Mouse (Mus musculus) forebrain, embryonic 12.5 days (tissue): ENCODE data around the gene Tll1. TPM values are rescaled to one million over a fixed set of nuclear protein-coding genes. Genes with fewer than 3 reads are reported as not detected.
A peak's percentile ranks its signal among the peaks of the same experiment; 100 is the strongest.
"Not testable (repeated sequence)": the region's sequence is repeated elsewhere in the genome, so short reads cannot be mapped to it uniquely, and the experiment has no call there.

ENCODE experiments used
- ATAC-seq: fragments of 200-750 bp; cut with Nextera tagmentation; 2 replicates; pipeline ENCODE4 v1.8.0; 2017; ENCODE audit warnings: moderate TSS enrichment; ENCODE audit not compliant: low FRiP score
- H3K27ac ChIP-seq: fragments of 300-500 bp; sonication (generic); 2 replicates; pipeline ENCODE4 v1.5.1; 2016; ENCODE audit warnings: mild to moderate bottlenecking
- H3K27me3 ChIP-seq: fragments of 300-500 bp; sonication (generic); 2 replicates; pipeline ENCODE4 v1.6.1; 2016; ENCODE audit warnings: mild to moderate bottlenecking
- H3K36me3 ChIP-seq: fragments of 300-500 bp; sonication (generic); replicated peaks from 2 replicates; pipeline ENCODE4 v1.6.1; 2016; ENCODE audit warnings: mild to moderate bottlenecking
- H3K4me1 ChIP-seq: fragments of 300-500 bp; sonication (generic); 2 replicates; pipeline ENCODE4 v1.6.1; 2016
- H3K4me2 ChIP-seq: fragments of 300-500 bp; sonication (generic); 2 replicates; pipeline ENCODE4 v1.6.1; 2016; ENCODE audit warnings: mild to moderate bottlenecking, moderate library complexity
- H3K4me3 ChIP-seq: fragments of 300-500 bp; sonication (generic); replicated peaks from 2 replicates; pipeline ENCODE4 v1.5.1; 2016; ENCODE audit warnings: mild to moderate bottlenecking
- H3K9ac ChIP-seq: fragments of 300-500 bp; sonication (generic); 2 replicates; pipeline ENCODE4 v1.6.1; 2016; ENCODE audit warnings: mild to moderate bottlenecking
- H3K9me3 ChIP-seq: fragments of 300-500 bp; sonication (generic); 2 replicates; pipeline ENCODE4 v1.6.1; 2016
- WGBS: fragments of 180-500 bp; shearing (Covaris S2); methylation state at CpG from one replicate; pipeline ENCODE4 v1.1.7; 2016; 5-methylcytosine and 5-hydroxymethylcytosine counted together
- polyA plus RNA-seq: library from polyadenylated mRNA; unstranded; fragments of >200 nt; fragmentation: Nextera tagmentation; extraction: Ambion mirVana; gene quantifications from 2 replicates; pipeline ENCODE4 v1.2.1, GENCODE M21; 2016

The Tll1 gene
- polyA plus RNA-seq, 1 experiment from 2014 or later, result 1.4 TPM

DNA sequence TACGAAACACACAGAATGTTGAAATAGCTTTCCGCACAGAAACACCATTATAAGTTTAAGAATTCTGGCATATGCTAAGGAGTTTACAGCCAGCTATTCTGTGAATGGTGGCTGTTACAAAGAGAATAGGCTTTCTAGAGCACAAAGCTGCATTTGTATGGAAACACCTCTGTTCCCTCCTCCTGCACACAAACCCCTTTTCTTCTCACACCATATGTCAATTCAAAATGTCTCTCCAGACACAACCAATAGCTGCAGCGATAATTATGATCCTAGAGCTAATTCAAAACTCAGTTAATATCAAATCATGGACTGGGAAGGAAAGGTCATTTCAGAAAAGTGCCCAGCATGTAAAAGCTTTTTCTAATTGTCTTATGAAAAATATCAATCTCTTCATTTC, 157.5 kb downstream of the Tll1 start:
- no peak overlapping the region for H3K9ac ChIP-seq
- H3K4me3 ChIP-seq, result no peak overlapping the region
- no peak overlapping the region for H3K4me2 ChIP-seq
- no peaks in the 10 kb centered on the region for H3K9me3 ChIP-seq
- H3K27ac ChIP-seq, result no peak overlapping the region
- WGBS, result 34% methylated on average over 3 of the region's 3 CpGs
- no peaks in the 10 kb centered on the region for H3K36me3 ChIP-seq
- no peak; the same call in 1 of the 2 replicates for ATAC-seq
- H3K4me1 ChIP-seq, result peaks cover 4% of the 10 kb centered on the region; the same call in 1 of the 2 replicates
- H3K27me3 ChIP-seq, result no peaks in the 10 kb centered on the region

DNA sequence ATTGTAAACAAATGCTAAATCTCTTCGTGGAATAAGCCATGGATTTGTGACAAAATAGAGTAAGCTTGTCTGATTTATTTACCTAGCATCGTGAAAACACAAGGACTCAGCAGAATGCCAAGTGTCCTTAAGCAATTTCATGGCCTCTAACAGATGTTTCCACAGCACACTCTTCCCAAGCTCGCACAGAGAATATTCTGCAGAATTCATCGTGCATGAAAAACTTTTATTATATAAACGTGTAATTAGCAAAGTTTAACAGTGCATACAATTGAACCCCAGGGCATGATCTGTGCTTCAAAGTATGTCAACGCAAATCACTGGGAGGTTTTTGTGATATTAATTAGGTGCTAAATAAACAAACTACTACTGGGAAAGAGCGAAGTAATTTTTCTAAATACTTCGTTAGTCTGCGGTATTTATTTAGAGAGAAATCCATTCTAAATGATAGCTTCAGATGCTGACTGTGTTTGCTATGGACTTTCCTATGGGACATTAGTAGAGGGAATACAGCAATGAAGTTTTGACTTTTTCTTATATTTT, 158.0 kb downstream of the Tll1 start:
- no peak overlapping the region for H3K27ac ChIP-seq
- H3K4me3 ChIP-seq, result no peak overlapping the region
- ATAC-seq, result no peak
- no peaks in the 10 kb centered on the region for H3K9me3 ChIP-seq
- 40% methylated on average over 9 of the region's 9 CpGs for WGBS
- no peaks in the 10 kb centered on the region for H3K27me3 ChIP-seq
- H3K9ac ChIP-seq, result no peak overlapping the region
- no peaks in the 10 kb centered on the region for H3K36me3 ChIP-seq
- H3K4me2 ChIP-seq, result no peak overlapping the region
- peaks cover 4% of the 10 kb centered on the region; the same call in 1 of the 2 replicates for H3K4me1 ChIP-seq

DNA sequence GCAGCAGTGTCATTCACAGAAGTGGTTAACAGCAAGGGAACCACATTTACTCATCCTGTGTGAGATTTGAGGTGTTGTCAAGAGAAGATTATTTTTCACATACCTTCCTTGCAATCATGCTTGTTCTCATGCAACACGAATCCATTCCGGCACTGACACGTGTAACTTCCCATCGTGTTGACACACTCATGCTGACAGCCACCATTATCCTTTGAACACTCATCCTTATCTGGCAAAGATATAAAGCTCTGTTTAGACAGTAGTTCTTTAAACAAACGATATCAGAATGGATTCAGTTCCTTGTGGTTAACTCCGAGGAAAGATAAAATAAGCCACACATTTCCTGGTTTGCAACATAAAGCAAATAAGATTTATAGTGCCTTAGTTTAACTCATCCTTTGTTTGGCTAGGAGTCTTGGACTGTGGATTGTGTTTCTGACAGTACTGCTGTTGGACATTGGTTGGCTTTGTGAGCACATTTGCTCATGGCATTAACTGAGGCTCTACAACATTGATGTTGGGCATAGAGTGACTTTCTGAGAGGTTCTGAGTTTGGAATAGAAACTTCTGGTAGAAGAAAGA, 164.7 kb downstream of the Tll1 start:
- no peak for ATAC-seq
- H3K4me2 ChIP-seq, result no peak overlapping the region
- H3K9ac ChIP-seq, result no peak overlapping the region
- no peak overlapping the region for H3K4me3 ChIP-seq
- no peaks in the 10 kb centered on the region for H3K4me1 ChIP-seq
- 86% methylated on average over 6 of the region's 6 CpGs for WGBS
- no peak overlapping the region for H3K27ac ChIP-seq
- H3K36me3 ChIP-seq, result no peaks in the 10 kb centered on the region
- no peaks in the 10 kb centered on the region for H3K27me3 ChIP-seq
- no peaks in the 10 kb centered on the region for H3K9me3 ChIP-seq

DNA sequence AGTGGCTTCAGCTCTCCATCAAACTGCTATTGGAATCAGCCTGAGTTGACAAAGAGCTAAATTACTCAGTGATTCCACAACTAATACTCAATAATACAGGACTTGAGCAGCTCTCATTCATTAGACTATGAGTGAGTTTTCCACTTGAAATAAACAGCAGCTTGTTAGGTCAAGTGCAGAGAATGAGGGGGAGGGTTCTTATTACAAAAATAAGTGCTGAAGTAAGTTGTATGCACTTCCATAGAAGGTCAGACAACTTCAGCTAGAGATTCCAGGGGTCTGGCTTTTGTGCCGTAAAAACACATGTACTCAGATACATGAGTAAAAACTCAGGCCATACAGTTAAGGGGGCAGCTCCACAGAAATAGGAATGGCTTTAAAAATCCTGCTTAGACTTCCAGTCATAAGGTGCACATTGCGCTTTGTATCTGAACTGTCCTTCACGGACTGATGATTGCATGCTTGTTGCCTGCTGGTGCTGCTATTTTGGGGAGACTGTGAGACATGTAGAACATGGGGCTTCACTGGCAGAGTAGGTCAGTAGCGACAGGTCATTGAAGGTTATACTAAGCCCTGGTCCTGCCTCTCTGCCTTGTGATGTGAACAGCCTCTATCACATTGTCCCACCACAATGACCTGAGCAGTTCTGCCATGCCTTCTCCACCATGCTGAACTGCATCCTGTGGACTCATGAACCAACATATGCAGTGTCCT, 175.2 kb downstream of the Tll1 start:
- Histone ChIP-seq H3K9ac (no peak overlapping the region), H3K4me3 (no peak overlapping the region), H3K36me3 (no peaks in the 10 kb centered on the region), H3K4me2 (no peak overlapping the region), H3K4me1 (no peaks in the 10 kb centered on the region), H3K27me3 (no peaks in the 10 kb centered on the region), H3K27ac (no peak overlapping the region), H3K9me3 (no peaks in the 10 kb centered on the region)
- WGBS, result 92% methylated on average over 4 of the region's 4 CpGs
- no peak for ATAC-seq

DNA sequence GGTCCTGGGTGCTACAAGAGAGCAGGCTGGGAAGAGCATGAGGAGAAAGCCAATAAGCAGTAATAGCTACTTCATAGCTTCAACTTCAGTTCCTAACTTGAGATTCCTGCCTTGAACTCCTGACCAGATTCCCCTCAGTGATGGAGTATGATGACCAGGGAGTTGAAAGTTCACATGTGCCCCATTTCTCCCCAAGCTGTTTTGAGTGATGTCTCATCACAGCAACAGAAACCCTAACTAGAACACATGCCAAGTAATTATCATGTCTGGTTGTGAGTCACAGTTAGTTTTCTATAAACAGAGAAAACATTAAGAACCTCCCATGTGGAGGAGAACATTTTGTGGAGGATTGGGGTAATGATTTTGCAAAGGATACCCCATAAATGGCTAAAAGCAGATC, 176.0 kb downstream of the Tll1 start:
- H3K27me3 ChIP-seq, result no peaks in the 10 kb centered on the region
- H3K36me3 ChIP-seq, result no peaks in the 10 kb centered on the region
- H3K27ac ChIP-seq, result no peak overlapping the region
- H3K4me3 ChIP-seq, result no peak overlapping the region
- H3K9me3 ChIP-seq, result no peaks in the 10 kb centered on the region
- no peak for ATAC-seq
- H3K9ac ChIP-seq, result no peak overlapping the region
- no peaks in the 10 kb centered on the region for H3K4me1 ChIP-seq
- H3K4me2 ChIP-seq, result no peak overlapping the region

DNA sequence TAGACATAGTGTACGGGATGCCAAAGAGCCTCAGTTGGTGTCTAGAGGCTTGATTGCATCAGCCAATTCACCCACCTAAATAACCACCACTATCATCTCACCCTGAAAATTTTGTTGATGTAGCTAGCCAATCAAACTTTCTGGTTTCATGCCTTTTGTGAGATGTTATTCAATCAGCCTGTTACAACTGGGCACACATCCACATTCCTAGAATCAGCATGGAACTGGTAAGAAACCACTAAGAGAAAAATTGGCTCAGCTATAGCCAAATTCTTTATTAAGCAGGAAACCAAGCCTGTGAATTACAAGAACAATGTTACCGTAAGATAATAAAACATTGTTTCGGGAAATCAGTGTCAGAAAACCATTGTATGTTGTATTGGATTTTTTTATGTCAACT, 176.5 kb downstream of the Tll1 start:
- ATAC-seq, result no peak
- 84% methylated on average over 3 of the region's 3 CpGs for WGBS
- Histone ChIP-seq H3K4me1 (no peaks in the 10 kb centered on the region), H3K9me3 (no peaks in the 10 kb centered on the region), H3K4me2 (no peak overlapping the region), H3K36me3 (no peaks in the 10 kb centered on the region), H3K27ac (no peak overlapping the region), H3K4me3 (no peak overlapping the region), H3K27me3 (no peaks in the 10 kb centered on the region), H3K9ac (no peak overlapping the region)

DNA sequence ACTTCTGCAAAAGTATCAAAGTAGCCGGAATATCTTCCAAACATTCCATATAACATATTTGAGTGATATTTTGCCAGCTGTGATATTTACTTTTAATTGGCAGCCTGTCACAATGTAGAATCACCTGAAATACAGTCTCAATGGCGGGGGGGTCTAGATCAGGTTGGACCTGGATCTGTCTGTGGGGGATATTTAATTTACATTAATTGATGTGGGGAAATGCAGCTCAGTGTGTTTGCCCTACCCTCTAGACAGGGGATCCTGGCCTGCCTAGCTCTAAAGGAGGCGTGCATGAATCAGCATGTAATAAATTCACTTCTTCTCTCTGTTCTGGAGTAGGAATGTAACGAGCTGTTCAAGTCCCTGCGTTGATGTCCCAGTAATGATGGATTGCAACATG, 181.7 kb downstream of the Tll1 start:
- Histone ChIP-seq H3K27ac (no peak overlapping the region), H3K9ac (no peak overlapping the region), H3K27me3 (no peaks in the 10 kb centered on the region), H3K4me1 (no peaks in the 10 kb centered on the region), H3K9me3 (no peaks in the 10 kb centered on the region), H3K4me3 (no peak overlapping the region), H3K36me3 (no peaks in the 10 kb centered on the region), H3K4me2 (no peak overlapping the region)
- ATAC-seq, result no peak
- WGBS, result 74% methylated on average over 5 of the region's 5 CpGs

DNA sequence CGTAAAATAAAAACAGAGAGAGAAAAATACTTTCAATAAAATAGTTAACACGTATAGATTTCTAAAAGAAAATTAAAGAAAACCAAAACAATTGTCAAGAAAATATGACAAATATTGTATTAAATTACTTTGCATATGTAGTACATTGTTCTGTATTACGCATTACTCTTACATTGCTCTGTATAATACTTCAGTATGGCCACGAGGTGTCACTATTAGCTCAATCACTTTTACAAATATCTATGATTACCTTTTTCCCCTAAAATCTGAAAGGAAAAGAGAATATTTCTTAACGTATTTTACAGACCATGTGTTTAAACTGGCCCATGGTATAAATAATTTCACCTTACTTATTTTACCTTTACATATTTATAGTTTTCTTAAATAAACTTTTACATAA, 182.5 kb downstream of the Tll1 start:
- H3K4me3 ChIP-seq, result no peak overlapping the region
- H3K4me2 ChIP-seq, result no peak overlapping the region
- H3K27me3 ChIP-seq, result no peaks in the 10 kb centered on the region
- H3K27ac ChIP-seq, result no peak overlapping the region
- no peaks in the 10 kb centered on the region for H3K4me1 ChIP-seq
- H3K36me3 ChIP-seq, result no peaks in the 10 kb centered on the region
- WGBS, result 40% methylated on average over 5 of the region's 5 CpGs
- no peak overlapping the region for H3K9ac ChIP-seq
- peak; percentile 85 for ATAC-seq
- no peaks in the 10 kb centered on the region for H3K9me3 ChIP-seq

DNA sequence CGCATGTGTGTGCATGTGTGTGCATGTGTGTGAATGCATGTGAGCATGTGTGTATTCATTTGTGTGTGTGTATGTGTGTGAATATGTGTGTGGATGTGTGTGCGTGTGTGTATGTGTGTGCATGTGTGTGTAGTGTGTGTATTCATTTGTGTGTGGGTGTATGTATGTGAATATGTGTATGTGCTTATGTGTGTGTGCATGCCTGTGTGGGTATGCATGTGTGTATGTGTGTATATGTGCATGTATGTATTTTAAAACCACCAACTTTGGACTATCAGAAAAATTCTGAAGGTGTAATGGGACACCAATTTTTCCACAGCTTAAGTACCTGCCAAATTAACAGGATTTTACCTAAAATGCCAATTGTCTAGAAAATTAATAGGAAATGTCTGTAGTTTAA, 183.0 kb downstream of the Tll1 start:
- H3K27me3 ChIP-seq, result no peaks in the 10 kb centered on the region
- H3K4me1 ChIP-seq, result no peaks in the 10 kb centered on the region
- H3K9me3 ChIP-seq, result no peaks in the 10 kb centered on the region
- WGBS, result 92% methylated on average over 2 of the region's 2 CpGs
- ATAC-seq, result no peak; the same call in 1 of the 2 replicates
- no peak overlapping the region for H3K4me2 ChIP-seq
- no peak overlapping the region for H3K9ac ChIP-seq
- no peaks in the 10 kb centered on the region for H3K36me3 ChIP-seq
- H3K27ac ChIP-seq, result no peak overlapping the region
- no peak overlapping the region for H3K4me3 ChIP-seq

DNA sequence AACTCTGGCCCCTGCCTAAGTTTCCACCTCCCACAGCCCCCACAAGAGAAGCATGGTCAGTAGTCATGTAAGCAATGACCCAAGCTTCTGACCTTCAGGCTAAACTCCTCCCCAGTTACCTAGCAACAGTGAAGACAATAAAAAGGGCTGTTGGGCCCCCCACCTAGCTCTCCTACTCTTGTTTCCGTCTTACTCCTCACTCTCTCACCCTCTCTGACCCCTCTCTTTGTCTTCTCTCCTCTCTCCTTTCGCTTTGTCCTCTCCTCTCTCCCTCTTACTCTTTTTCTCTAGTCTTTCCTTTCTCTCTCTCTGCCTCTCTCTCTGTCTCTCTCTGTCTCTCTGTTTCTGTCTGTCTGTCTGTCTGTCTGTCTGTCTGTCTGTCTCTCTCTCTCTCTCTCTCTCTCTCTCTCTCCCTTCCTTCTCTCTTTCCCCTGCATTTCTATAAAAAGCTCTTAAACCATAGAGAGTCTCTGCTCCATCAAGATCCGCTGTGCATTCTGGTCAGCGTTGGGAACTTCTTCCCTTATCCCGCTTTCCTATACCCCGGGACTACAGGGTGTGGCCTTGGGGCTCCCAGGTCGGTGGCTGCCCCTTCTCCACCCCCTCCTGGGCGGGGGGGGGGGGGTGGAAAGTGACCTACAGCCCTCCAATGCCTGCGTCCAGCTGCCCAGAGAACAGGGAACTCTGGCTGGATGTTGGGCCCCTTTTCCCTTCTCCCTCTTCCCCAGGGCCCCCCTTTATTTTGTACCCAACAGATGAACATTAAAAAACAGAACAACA, 235.3 kb downstream of the Tll1 start:
- not testable (repeated sequence) for H3K4me1 ChIP-seq, H3K9me3 ChIP-seq, H3K4me3 ChIP-seq, H3K4me2 ChIP-seq, H3K36me3 ChIP-seq, H3K9ac ChIP-seq, H3K27ac ChIP-seq, H3K27me3 ChIP-seq, ATAC-seq
- 38% methylated on average over 8 of the region's 9 CpGs for WGBS
